Mouse (Mus musculus) heart, postnatal 14 days (tissue): ENCODE results near the gene Flt3. TPM values are rescaled to one million over a fixed set of nuclear protein-coding genes. Genes with fewer than 3 reads are reported as not detected.
A peak's percentile ranks its signal among the peaks of the same experiment; 100 is the strongest.

Source experiments
- DNase-seq, 2 experiments: peaks; one replicate each; pipeline ENCODE4 v3.0.0; 2021 to 2022
- intact Hi-C: fragments of 180-260 bp; cut with DNase I; formaldehyde crosslinking; loops from one replicate; pipeline ENCODE4 v1.15.1; 2025
- microRNA-seq, 2 experiments: library from miRNA; unstranded; fragments of <30 nt; microRNA quantifications; one replicate each; pipeline ENCODE4 v1.2.0; 2021 to 2022
- total RNA-seq, 2 experiments: library from RNA; stranded (reverse); gene quantifications; 2 replicates each; pipeline ENCODE4 v1.2.3; 2021

The Flt3 gene
- total RNA-seq, 2 experiments from 2014 or later, result 0.12 to 0.15 TPM

GRCm38 (mm10) chr5:147299255-147300000, 100.9 kb downstream of the Flt3 start:
- DNase-seq, result peak; percentile 30 to 57
- intact Hi-C loops, result loop anchor here (10.0 kb wide), 1 partner anchor 355 kb away; the partner anchor contains the start of gene Gtf3a

GRCm38 (mm10) chr5:147297249-147297648, 103.0 kb downstream of the Flt3 start:
- intact Hi-C loops, result loop anchor here (10.0 kb wide), 1 partner anchor 352 kb away; the partner anchor contains the start of gene Gtf3a
- DNase-seq, result no peak

GRCm38 (mm10) chr5:147294121-147294520, 106.2 kb downstream of the Flt3 start:
- intact Hi-C loops, result loop anchor here (5.0 to 10.0 kb wide), 2 partner anchors 312 to 349 kb away; partner anchors contain the start of gene Gtf3a
- no peak for DNase-seq

- intact Hi-C loops, result loop anchor here (5.0 to 10.0 kb wide), 2 partner anchors 311 to 349 kb away; partner anchors contain the start of gene Gtf3a
Observed at GRCm38 (mm10) chr5:147293127-147293910, 107.0 kb downstream of the Flt3 start.

GRCm38 (mm10) chr5:147292506-147293120, 107.7 kb downstream of the Flt3 start:
- DNase-seq, result no peak
- intact Hi-C loops, result loop anchor here (5.0 to 10.0 kb wide), 2 partner anchors 310 to 348 kb away; partner anchors contain the start of gene Gtf3a

More at GRCm38 (mm10) chr5:147293127-147293910, 107.0 kb downstream of the Flt3 start:
- peak; percentile 60 to 74 for DNase-seq

DNA sequence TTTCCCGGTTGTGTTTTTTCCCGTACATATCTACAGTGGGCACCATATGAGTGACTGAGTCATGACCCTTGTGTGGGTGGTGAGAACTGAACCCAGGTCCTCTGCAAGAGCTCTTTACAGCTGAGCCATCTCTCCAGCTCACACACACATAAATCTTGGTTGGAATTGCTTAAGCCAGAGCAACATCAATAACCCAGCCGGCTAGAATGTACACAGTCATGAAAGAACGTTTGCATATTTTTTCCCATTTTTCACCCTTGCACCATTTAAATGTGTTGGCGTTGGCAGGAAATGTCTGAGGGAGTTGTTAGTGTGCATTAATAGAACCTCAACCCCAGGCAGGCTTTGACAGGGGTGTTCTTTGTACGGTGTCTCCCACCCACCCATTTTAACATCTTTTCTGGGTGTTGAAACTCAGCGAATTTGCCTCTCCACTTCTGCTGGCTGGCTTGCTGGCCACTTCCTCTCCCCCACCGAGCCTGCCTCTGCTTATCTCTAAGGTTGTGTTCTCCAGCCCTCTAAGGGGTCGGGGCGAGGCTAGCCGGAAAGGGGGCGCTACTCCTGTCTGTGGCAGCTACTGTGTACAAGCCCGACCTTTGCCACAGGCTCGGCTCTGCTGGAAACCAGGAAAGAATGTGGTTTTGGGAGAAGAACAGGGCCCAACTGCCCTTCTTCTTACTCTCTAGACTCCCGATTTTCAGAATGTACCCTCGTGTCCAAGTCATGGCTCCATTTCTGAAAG, 108.4 kb downstream of the Flt3 start:
- intact Hi-C loops, result loop anchor here (5.0 to 10.0 kb wide), 2 partner anchors 310 to 347 kb away; partner anchors contain the start of gene Gtf3a
- no peak for DNase-seq

- intact Hi-C loops, result no loop called here
- DNase-seq, result no peak
Observed at GRCm38 (mm10) chr5:147284365-147284764, 115.9 kb downstream of the Flt3 start.

Small RNA genes within 50 kb of the gene (microRNA-seq; reads per million reads assigned to microRNA genes)
- gene Mir7k, result 0.36 to 0.54 reads per million in 2 experiments

Other genes with a start within 250 kb of the Flt3 start
- gene Gsx1, start 211.8 kb downstream of the Flt3 start, total RNA-seq, result not detected
- not detected for gene Pdx1, start 130.5 kb downstream of the Flt3 start, total RNA-seq
- not detected for gene Cdx2, start 93.2 kb downstream of the Flt3 start, total RNA-seq
- not detected for gene Urad, start 78.0 kb downstream of the Flt3 start, total RNA-seq
- 10 to 100 TPM; 53.9 to 62.5 TPM for gene Pan3, start 29.7 kb upstream of the Flt3 start, total RNA-seq